Mouse (Mus musculus) cerebral cortex, adult 2 months (tissue): ENCODE results near the gene Dse.

Experiments
- WGBS: fragments of 180-500 bp; shearing (Covaris S2); methylation state at CpG from one replicate; pipeline ENCODE4 v1.1.7; 2018; 5-methylcytosine and 5-hydroxymethylcytosine counted together

The Dse gene

GRCm38 (mm10) chr10:34198061-34198460 is 9.5 kb downstream of the Dse start:
- 61% methylated on average over 3 of the region's 3 CpGs for WGBS

GRCm38 (mm10) chr10:34197269-34197668 is 10.2 kb downstream of the Dse start:
- 86% methylated on average over 3 of the region's 3 CpGs for WGBS

- 72% methylated on average over 2 of the region's 2 CpGs for WGBS
Measured at GRCm38 (mm10) chr10:34194957-34195356, 12.6 kb downstream of the Dse start.

- WGBS: 70% methylated on average over 5 of the region's 5 CpGs
Measured at GRCm38 (mm10) chr10:34194503-34194902, 13.0 kb downstream of the Dse start.

GRCm38 (mm10) chr10:34186571-34187260 is 20.8 kb downstream of the Dse start:
- WGBS: 41% methylated on average over 10 of the region's 10 CpGs

GRCm38 (mm10) chr10:34185556-34185955 is 22.0 kb downstream of the Dse start:
- 69% methylated on average over 4 of the region's 4 CpGs for WGBS

- WGBS: 71% methylated on average over 1 of the region's 1 CpGs
Measured at GRCm38 (mm10) chr10:34184956-34185355, 22.6 kb downstream of the Dse start.

- 59% methylated on average over 7 of the region's 7 CpGs for WGBS
Measured at GRCm38 (mm10) chr10:34183731-34184130, 23.8 kb downstream of the Dse start.

GRCm38 (mm10) chr10:34175870-34176606 is 31.5 kb downstream of the Dse start:
- 64% methylated on average over 8 of the region's 8 CpGs for WGBS

- WGBS: 85% methylated on average over 4 of the region's 4 CpGs
Measured at GRCm38 (mm10) chr10:34172663-34173282, 34.7 kb downstream of the Dse start.

GRCm38 (mm10) chr10:34171660-34172059 is 35.9 kb downstream of the Dse start:
- WGBS: 91% methylated on average over 4 of the region's 4 CpGs

GRCm38 (mm10) chr10:34171191-34171590 is 36.3 kb downstream of the Dse start:
- WGBS: 96% methylated on average over 3 of the region's 3 CpGs

- WGBS: 78% methylated on average over 2 of the region's 2 CpGs
Measured at GRCm38 (mm10) chr10:34166971-34167370, 40.5 kb downstream of the Dse start.

GRCm38 (mm10) chr10:34155796-34156554 is 51.5 kb downstream of the Dse start:
- WGBS: 87% methylated on average over 12 of the region's 12 CpGs

GRCm38 (mm10) chr10:34151827-34152226 is 55.7 kb downstream of the Dse start:
- 84% methylated on average over 3 of the region's 3 CpGs for WGBS

GRCm38 (mm10) chr10:34150454-34150853 is 57.1 kb downstream of the Dse start:
- 70% methylated on average over 6 of the region's 6 CpGs for WGBS

GRCm38 (mm10) chr10:34149772-34150171 is 57.7 kb downstream of the Dse start:
- WGBS: 77% methylated on average over 3 of the region's 3 CpGs

GRCm38 (mm10) chr10:34141693-34142092 is 65.8 kb downstream of the Dse start:
- 92% methylated on average over 2 of the region's 2 CpGs for WGBS

- WGBS: 71% methylated on average over 4 of the region's 4 CpGs
Measured at GRCm38 (mm10) chr10:34139768-34140167, 67.7 kb downstream of the Dse start.

GRCm38 (mm10) chr10:34138027-34138426 is 69.5 kb downstream of the Dse start:
- 50% methylated on average over 6 of the region's 6 CpGs for WGBS

GRCm38 (mm10) chr10:34136432-34136831 is 71.1 kb downstream of the Dse start:
- 63% methylated on average over 6 of the region's 6 CpGs for WGBS

GRCm38 (mm10) chr10:34131356-34131755 is 76.2 kb downstream of the Dse start:
- WGBS: 74% methylated on average over 2 of the region's 2 CpGs
